Mouse (Mus musculus): ENCODE results near the gene Acan. TPM values are rescaled to one million over a fixed set of nuclear protein-coding genes. Genes with fewer than 3 reads are reported as not detected.

Acan gene
- polyA plus RNA-seq, 1 experiment from 2014 or later: 0.36 TPM

DNA sequence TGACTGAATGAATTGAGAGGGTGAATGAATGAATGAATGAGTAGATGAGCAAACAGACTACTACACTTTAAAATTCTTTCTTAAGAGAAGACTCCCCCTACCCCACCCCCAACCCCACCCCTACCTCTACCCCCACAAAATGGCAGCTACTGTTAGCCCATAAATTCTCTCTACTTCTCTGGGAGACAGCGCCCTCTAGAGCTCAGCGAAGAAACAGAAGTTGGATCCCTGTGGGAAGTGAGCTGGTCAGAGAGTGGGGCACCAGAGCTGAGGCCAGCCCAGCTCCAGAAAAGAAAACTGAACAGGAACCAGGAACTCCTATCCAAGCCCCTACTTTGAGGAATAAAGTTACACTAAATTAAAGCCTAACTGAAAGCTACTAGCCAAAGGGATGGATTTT lies 5.3 kb downstream of the Acan start:
- peaks cover 19% of the 10 kb centered on the region for H3K27me3 ChIP-seq (ENCODE audit: control insufficient read depth, insufficient read depth, low read length)
- H3K36me3 ChIP-seq (ENCODE audit: control insufficient read depth, insufficient read depth, low read length): no peaks in the 10 kb centered on the region
- H3K4me3 ChIP-seq (ENCODE audit: low read depth, low read length): no peak overlapping the region
- ATAC-seq (ENCODE audit: insufficient number of reproducible peaks, insufficient read depth, low FRiP score, low read depth): no peak
- H3K27ac ChIP-seq (ENCODE audit: low read length): no peak overlapping the region
- H3K9ac ChIP-seq (replicated peaks; ENCODE audit: low read depth, low read length): no peak overlapping the region
- 14% methylated on average over 2 of the region's 2 CpGs for WGBS
- H3K4me1 ChIP-seq (ENCODE audit: control insufficient read depth, insufficient read depth, low read length): no peaks in the 10 kb centered on the region; the same call in 1 of the 2 replicates
- no peak overlapping the region for H3K4me2 ChIP-seq (replicated peaks; ENCODE audit: low read depth, low read length)
- no peaks in the 10 kb centered on the region for H3K9me3 ChIP-seq (ENCODE audit: control insufficient read depth, low read depth, low read length)

DNA sequence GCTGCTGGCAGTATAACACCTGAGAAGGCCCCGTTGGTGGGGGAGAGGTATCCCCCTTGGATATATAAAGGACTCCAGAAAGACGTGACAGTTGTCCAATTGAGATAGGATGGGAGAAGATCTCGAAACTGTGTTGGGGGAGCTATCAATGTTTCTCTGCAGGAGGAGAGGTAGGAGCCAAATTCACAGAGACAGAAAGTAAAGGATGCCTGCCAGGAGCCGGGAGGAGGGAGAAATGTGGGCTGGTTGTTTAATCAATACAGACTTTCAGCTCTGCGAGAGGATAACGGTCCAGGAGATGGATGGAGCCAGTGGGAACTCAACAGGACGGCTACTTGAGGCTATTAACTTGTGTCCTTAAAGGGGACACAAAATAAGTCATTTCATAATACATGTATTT lies 14.2 kb downstream of the Acan start:
- Histone ChIP-seq H3K4me3 (ENCODE audit: low read depth, low read length) (no peak overlapping the region), H3K36me3 (ENCODE audit: control insufficient read depth, insufficient read depth, low read length) (no peaks in the 10 kb centered on the region), H3K9me3 (ENCODE audit: control insufficient read depth, low read depth, low read length) (no peaks in the 10 kb centered on the region), H3K4me2 (replicated peaks; ENCODE audit: low read depth, low read length) (no peak overlapping the region), H3K4me1 (ENCODE audit: control insufficient read depth, insufficient read depth, low read length) (no peaks in the 10 kb centered on the region), H3K27me3 (ENCODE audit: control insufficient read depth, insufficient read depth, low read length) (no peaks in the 10 kb centered on the region), H3K27ac (ENCODE audit: low read length) (no peak overlapping the region), H3K9ac (replicated peaks; ENCODE audit: low read depth, low read length) (no peak overlapping the region)
- ATAC-seq (ENCODE audit: insufficient number of reproducible peaks, insufficient read depth, low FRiP score, low read depth): no peak
- WGBS: 48% methylated on average over 7 of the region's 7 CpGs

DNA sequence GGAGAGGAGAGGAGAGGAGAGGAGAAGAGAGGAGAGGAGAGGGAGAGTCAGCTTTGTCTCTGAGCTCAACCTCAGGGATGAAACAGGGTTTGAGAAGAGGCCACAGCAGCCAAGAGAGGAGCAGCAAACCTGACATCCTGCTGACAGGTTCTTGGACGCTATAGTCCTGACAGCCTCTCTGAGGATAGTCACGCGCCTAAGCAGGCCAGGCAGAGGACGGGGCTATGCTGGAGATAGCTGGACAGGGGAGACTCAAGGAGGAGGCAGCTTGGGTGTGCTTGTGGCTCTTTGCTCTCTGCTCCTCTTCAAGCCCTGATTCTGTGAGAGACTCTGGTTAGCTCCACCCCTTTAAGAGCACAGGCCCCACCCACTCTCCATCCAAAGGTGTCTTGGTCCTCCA lies 14.9 kb downstream of the Acan start:
- no peak overlapping the region for H3K9ac ChIP-seq (replicated peaks; ENCODE audit: low read depth, low read length)
- no peak overlapping the region for H3K4me2 ChIP-seq (replicated peaks; ENCODE audit: low read depth, low read length)
- 33% methylated on average over 4 of the region's 4 CpGs for WGBS
- no peak for ATAC-seq (ENCODE audit: insufficient number of reproducible peaks, insufficient read depth, low FRiP score, low read depth)
- no peaks in the 10 kb centered on the region for H3K9me3 ChIP-seq (ENCODE audit: control insufficient read depth, low read depth, low read length)
- H3K4me3 ChIP-seq (ENCODE audit: low read depth, low read length): no peak overlapping the region
- H3K27me3 ChIP-seq (ENCODE audit: control insufficient read depth, insufficient read depth, low read length): no peaks in the 10 kb centered on the region
- no peaks in the 10 kb centered on the region for H3K36me3 ChIP-seq (ENCODE audit: control insufficient read depth, insufficient read depth, low read length)
- H3K4me1 ChIP-seq (ENCODE audit: control insufficient read depth, insufficient read depth, low read length): no peaks in the 10 kb centered on the region
- H3K27ac ChIP-seq (ENCODE audit: low read length): no peak overlapping the region

DNA sequence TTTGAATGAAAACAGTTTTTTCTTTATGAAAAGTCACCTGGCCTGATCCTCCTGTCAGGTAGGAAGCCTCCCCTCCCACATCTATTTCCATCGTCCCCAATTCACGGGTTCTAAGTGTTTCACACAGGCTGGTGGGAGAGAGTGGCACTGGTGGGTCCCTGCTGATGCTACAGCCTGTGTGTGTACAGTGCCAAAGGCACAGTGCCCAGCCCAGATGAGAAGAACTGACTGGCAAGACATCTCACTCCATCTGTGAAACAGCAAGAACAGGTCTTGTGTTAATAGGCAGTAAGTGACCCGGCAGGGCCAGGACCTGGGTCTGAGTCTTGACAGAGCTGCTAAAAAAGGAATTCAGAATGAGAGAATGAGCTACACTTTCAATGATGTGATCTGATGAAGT lies 25.9 kb downstream of the Acan start:
- 66% methylated on average over 3 of the region's 3 CpGs for WGBS
- H3K4me1 ChIP-seq (ENCODE audit: control insufficient read depth, insufficient read depth, low read length): no peaks in the 10 kb centered on the region
- no peak for ATAC-seq (ENCODE audit: insufficient number of reproducible peaks, insufficient read depth, low FRiP score, low read depth)
- no peaks in the 10 kb centered on the region for H3K9me3 ChIP-seq (ENCODE audit: control insufficient read depth, low read depth, low read length)
- no peak overlapping the region for H3K27ac ChIP-seq (ENCODE audit: low read length)
- no peak overlapping the region for H3K4me3 ChIP-seq (ENCODE audit: low read depth, low read length)
- H3K4me2 ChIP-seq (replicated peaks; ENCODE audit: low read depth, low read length): no peak overlapping the region
- H3K36me3 ChIP-seq (ENCODE audit: control insufficient read depth, insufficient read depth, low read length): no peaks in the 10 kb centered on the region
- no peaks in the 10 kb centered on the region for H3K27me3 ChIP-seq (ENCODE audit: control insufficient read depth, insufficient read depth, low read length)
- no peak overlapping the region for H3K9ac ChIP-seq (replicated peaks; ENCODE audit: low read depth, low read length)

DNA sequence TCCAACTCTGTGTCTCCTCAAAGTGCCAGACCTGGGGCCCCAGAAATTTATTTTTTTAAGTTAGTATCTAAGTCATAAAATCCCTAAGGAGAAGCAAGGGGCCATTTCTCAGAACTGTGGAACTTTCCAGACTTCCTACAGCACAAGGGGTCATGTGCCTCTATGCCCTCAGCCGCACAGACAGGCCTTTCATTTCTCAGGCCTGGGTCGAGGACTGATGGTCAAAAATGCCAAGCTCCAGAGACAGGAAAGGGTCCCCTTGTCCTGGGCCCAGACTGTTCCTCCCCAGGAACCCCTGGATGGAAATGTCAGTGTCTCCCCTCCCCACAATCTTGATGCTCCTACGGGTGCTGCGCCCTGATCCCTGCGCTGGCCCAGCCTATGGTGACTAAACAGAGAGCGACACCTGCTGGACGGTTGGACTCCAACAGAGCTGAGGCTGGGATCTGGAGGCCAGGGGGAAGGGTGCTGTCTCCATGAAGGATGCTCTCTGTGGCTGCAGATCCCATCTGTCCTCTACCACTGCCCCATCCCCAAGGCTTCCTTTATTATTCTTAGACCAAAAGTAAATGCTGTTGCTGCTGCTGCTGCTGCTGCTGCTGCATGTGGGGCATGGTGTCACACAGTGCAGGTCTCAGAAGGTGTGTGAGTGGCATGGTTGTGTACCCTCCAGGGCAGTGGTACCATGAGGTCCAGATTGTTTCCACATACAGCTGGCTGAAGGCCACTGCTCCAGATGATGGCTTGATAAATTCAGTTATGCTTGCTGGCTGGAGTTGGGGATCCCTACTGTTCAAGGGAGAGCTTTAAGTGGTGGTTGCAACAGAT lies 27.5 kb downstream of the Acan start:
- H3K4me3 ChIP-seq (ENCODE audit: low read depth, low read length): no peak overlapping the region
- H3K27me3 ChIP-seq (ENCODE audit: control insufficient read depth, insufficient read depth, low read length): no peaks in the 10 kb centered on the region
- ATAC-seq (ENCODE audit: insufficient number of reproducible peaks, insufficient read depth, low FRiP score, low read depth): peak; percentile 67; the same call in 1 of the 2 replicates
- no peak overlapping the region for H3K9ac ChIP-seq (replicated peaks; ENCODE audit: low read depth, low read length)
- H3K36me3 ChIP-seq (ENCODE audit: control insufficient read depth, insufficient read depth, low read length): no peaks in the 10 kb centered on the region
- no peak overlapping the region for H3K4me2 ChIP-seq (replicated peaks; ENCODE audit: low read depth, low read length)
- no peaks in the 10 kb centered on the region for H3K9me3 ChIP-seq (ENCODE audit: control insufficient read depth, low read depth, low read length)
- no peaks in the 10 kb centered on the region for H3K4me1 ChIP-seq (ENCODE audit: control insufficient read depth, insufficient read depth, low read length)
- no peak overlapping the region for H3K27ac ChIP-seq (ENCODE audit: low read length)
- WGBS: 24% methylated on average over 7 of the region's 7 CpGs

DNA sequence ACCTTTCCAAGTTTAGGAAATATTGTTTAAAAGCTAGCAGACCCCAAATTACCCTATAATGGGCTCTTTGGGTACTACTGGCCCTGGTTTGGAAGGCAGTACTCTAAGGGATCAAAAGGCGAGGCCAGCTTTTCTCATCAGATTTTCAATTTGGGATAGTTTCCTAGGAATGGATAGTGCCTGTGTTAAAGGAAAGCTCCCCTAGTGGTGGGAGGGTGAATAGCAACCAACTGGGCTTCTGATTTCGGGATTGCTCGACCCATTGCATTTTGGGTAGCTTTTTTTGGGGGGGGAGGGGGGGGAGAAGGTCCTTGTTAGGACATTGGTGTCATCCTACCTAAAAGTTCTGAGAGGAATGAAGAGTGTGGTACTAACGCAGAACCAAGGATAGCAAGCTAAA lies 35.8 kb downstream of the Acan start:
- H3K36me3 ChIP-seq (ENCODE audit: control insufficient read depth, insufficient read depth, low read length): no peaks in the 10 kb centered on the region
- H3K27me3 ChIP-seq (ENCODE audit: control insufficient read depth, insufficient read depth, low read length): no peaks in the 10 kb centered on the region
- no peak overlapping the region for H3K4me3 ChIP-seq (ENCODE audit: low read depth, low read length)
- no peaks in the 10 kb centered on the region for H3K9me3 ChIP-seq (ENCODE audit: control insufficient read depth, low read depth, low read length)
- no peak overlapping the region for H3K4me2 ChIP-seq (replicated peaks; ENCODE audit: low read depth, low read length)
- WGBS: 68% methylated on average over 4 of the region's 4 CpGs
- no peak for ATAC-seq (ENCODE audit: insufficient number of reproducible peaks, insufficient read depth, low FRiP score, low read depth)
- H3K27ac ChIP-seq (ENCODE audit: low read length): no peak overlapping the region
- H3K4me1 ChIP-seq (ENCODE audit: control insufficient read depth, insufficient read depth, low read length): no peaks in the 10 kb centered on the region
- H3K9ac ChIP-seq (replicated peaks; ENCODE audit: low read depth, low read length): no peak overlapping the region

DNA sequence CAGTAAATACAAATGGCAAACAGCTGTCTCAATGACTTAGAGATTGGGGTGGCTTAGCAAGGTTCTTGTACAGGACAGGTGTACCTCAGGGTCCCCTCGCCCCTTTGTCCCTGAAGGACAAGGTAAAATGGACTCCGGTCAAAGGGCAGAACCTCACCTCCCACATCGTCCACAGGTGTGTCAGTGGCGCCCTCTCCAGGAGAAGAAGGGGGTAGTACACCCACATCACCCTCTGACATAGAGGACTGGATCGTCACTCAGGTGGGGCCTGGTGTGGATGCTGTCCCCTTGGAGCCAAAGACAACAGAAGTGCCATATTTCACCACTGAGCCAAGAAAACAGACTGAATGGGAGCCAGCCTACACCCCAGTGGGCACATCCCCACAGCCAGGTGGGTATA lies 43.2 kb downstream of the Acan start:
- Histone ChIP-seq H3K4me3 (ENCODE audit: low read depth, low read length) (no peak overlapping the region), H3K36me3 (ENCODE audit: control insufficient read depth, insufficient read depth, low read length) (no peaks in the 10 kb centered on the region), H3K27me3 (ENCODE audit: control insufficient read depth, insufficient read depth, low read length) (0 out of 2 replicates have a peak, but pooled peaks cover 3% of the 10 kb centered on the region), H3K9ac (replicated peaks; ENCODE audit: low read depth, low read length) (no peak overlapping the region), H3K4me2 (replicated peaks; ENCODE audit: low read depth, low read length) (no peak overlapping the region), H3K9me3 (ENCODE audit: control insufficient read depth, low read depth, low read length) (no peaks in the 10 kb centered on the region), H3K27ac (ENCODE audit: low read length) (no peak overlapping the region), H3K4me1 (ENCODE audit: control insufficient read depth, insufficient read depth, low read length) (no peaks in the 10 kb centered on the region)
- no peak for ATAC-seq (ENCODE audit: insufficient number of reproducible peaks, insufficient read depth, low FRiP score, low read depth)
- WGBS: 74% methylated on average over 4 of the region's 5 CpGs

DNA sequence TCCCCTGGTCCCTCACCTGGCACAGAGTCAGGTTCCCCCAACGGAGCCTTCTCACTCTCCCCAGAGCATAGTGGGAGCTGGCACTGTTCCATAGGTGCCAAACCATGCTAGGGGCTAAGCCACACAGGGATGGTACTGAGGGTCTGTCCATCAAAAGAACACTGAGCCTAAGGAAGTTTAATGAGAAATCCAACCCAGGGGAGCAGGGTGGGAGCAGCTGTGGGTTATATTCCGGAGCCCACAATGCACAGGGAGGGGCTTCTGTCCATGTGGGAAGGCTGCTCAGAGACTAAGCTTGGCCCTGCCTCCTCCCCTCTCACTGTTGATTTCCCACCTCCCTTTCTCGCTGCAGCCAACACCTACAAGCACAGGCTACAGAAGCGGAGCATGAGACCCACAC lies 60.6 kb downstream of the Acan start:
- Histone ChIP-seq H3K36me3 (ENCODE audit: control insufficient read depth, insufficient read depth, low read length) (no peaks in the 10 kb centered on the region), H3K4me3 (ENCODE audit: low read depth, low read length) (no peak overlapping the region), H3K9me3 (ENCODE audit: control insufficient read depth, low read depth, low read length) (no peaks in the 10 kb centered on the region), H3K27me3 (ENCODE audit: control insufficient read depth, insufficient read depth, low read length) (no peaks in the 10 kb centered on the region), H3K4me1 (ENCODE audit: control insufficient read depth, insufficient read depth, low read length) (no peaks in the 10 kb centered on the region), H3K4me2 (replicated peaks; ENCODE audit: low read depth, low read length) (no peak overlapping the region), H3K9ac (replicated peaks; ENCODE audit: low read depth, low read length) (no peak overlapping the region), H3K27ac (ENCODE audit: low read length) (no peak overlapping the region)
- WGBS: 46% methylated on average over 4 of the region's 4 CpGs
- no peak for ATAC-seq (ENCODE audit: insufficient number of reproducible peaks, insufficient read depth, low FRiP score, low read depth)

DNA sequence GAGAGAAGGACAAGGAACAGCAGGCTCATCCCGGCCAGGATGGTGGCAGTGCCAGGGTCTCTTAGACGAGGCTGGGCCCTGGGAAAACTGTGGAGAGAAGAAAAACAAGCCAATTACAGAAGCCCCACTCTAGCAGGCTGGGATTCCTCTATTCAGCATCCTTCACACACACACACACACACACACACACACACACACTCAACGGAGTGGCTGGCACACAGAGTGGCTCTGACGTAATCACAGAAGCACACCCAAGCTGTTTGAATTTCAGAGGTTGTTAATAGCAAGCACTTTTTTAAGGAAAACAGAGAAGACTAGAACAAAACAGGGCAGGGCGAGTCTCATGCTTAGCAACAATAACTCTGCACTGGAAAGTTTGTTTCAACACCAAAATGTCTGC lies 70.2 kb downstream of the Acan start:
- no peak for ATAC-seq (ENCODE audit: insufficient number of reproducible peaks, insufficient read depth, low FRiP score, low read depth)
- H3K36me3 ChIP-seq (ENCODE audit: control insufficient read depth, insufficient read depth, low read length): no peaks in the 10 kb centered on the region
- no peaks in the 10 kb centered on the region for H3K9me3 ChIP-seq (ENCODE audit: control insufficient read depth, low read depth, low read length)
- no peak overlapping the region for H3K27ac ChIP-seq (ENCODE audit: low read length)
- H3K9ac ChIP-seq (replicated peaks; ENCODE audit: low read depth, low read length): no peak overlapping the region
- no peaks in the 10 kb centered on the region for H3K27me3 ChIP-seq (ENCODE audit: control insufficient read depth, insufficient read depth, low read length)
- no peaks in the 10 kb centered on the region for H3K4me1 ChIP-seq (ENCODE audit: control insufficient read depth, insufficient read depth, low read length)
- 74% methylated on average over 5 of the region's 5 CpGs for WGBS
- no peak overlapping the region for H3K4me3 ChIP-seq (ENCODE audit: low read depth, low read length)
- H3K4me2 ChIP-seq (replicated peaks; ENCODE audit: low read depth, low read length): no peak overlapping the region

Measured in stomach, embryonic 14.5 days (tissue).